Mouse (Mus musculus) CD8-positive naive resting alpha-beta T cell, adult 2 months (primary cell): ENCODE measurements around the gene Cyp4f14.
A peak's percentile ranks its signal among the peaks of the same experiment; 100 is the strongest.

Source experiments
- DNase-seq, 2 experiments: peaks; one replicate each; pipeline ENCODE4 v3.0.0; 2022; ENCODE audit warnings: low read depth in 2 of 2, low spot score in 2 of 2

Gene Cyp4f14

DNA sequence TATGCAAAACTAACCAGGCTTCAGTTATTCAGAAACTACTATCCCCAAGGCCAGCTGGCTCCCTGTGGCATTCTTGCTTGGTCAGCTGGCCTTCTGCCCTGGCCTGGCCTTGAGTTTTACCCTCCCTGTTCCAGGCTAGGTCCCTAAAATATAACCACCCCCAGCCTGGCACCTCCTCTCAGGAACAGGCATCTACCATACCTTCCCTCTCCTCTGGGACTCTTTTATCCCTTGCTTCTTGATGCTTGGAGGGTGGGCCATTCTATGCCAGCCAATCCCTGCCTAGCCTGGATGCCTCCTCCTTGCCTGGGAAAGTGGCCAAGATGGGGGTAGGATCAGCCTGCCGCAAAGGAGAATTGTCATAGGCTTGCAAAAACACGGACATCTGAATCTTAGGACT, at the start of gene Cyp4f14:
Cyp4f14 (minus strand) TSS at position 212 of the 400 bp plus-strand sequence.
- no peak for DNase-seq

DNA sequence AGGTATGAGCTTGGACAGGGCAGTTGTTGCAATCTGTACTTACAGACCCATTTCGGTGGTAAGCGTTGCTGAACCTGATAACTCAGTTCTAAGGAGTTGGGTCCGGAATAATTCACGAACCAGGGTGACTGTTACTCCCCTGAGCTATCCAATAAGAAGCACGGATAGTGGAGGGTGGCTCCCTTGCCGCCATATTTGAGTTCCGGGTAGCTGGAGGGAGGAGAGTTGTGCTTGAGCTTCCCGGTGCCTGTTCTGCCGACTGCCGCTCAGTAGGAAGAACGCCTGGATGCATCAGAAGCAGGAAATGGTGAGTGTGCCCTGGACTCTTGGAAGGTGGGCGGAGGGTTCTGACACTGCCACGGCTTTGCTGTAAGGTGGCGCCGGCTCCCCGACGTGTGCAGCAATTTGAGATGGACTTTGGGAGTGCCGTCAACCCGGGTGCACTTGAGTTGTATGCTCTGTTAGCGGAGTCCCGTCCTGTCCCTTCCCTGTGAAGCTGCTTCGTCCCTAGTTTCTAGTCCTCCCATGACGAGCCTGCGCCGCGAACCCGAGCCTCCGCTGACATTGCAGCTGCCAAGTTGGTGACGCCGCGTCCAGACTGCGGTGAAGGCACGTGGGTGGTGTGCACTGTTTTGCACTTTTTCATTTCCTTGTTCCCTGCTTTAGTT, 48.6 kb upstream of the Cyp4f14 start, which contains the start of gene Zfp472:
Zfp472 (plus strand) TSS at position 192 of the 668 bp plus-strand sequence.
- DNase-seq = peak; percentile 90 to 96

DNA sequence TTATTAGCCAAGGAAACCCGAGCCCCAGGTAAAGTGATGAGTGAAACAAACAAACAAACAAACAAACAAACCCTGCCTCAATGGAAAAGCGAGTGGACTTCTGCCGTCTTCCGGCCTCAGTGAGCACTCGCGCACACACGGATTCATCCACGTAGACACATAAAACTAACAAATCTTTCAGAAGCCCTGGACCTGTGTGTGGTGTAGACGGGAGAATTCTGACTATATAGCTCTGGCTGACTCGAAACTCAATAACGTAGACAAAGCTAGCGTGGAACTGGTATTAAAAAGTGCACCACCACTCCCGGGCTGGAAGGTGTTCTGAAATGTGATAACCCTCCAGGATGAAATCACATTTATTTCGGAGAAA, 48.1 kb upstream of the Cyp4f14 start:
- DNase-seq = no peak

DNA sequence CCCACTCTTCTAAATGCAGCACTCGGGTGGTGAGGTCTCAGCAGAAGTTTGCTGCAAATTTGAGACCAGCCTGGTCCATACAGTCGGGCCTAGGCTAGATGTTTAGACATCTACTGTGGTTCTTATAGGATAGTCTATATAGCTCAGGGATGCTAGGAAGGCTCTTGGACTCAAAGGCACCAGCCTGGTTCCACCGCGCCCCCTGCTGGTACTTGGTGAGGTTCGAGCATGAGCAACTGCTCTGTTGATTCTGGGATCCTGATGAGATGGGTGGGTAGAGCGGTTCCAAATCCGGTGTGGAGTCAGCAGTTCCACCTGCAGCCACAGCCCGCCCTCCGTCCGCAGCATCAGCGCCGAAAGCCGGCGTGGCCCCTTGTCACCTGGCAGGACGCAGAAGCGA, 34.3 kb upstream of the Cyp4f14 start:
- DNase-seq = peak; percentile 76 to 88

DNA sequence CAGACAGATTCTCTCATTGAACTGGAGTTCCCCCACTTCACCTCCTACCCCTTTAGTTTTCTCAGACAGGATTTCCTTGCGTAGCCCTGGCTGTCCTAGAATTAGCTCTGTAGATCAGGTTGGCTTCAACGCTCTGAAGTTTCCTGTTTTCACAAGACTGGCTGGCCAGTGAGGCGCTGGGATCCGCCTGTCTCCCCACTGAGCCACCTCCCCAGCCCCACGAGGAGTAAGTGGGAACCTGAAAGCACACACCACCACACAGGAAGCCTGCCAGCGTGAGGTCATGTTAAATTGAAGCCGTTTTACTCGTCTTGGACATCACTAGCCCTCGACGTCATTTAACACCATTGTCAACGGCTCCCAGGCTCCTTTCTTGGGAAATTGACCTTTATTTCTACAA, 33.9 kb upstream of the Cyp4f14 start:
- DNase-seq = no peak

DNA sequence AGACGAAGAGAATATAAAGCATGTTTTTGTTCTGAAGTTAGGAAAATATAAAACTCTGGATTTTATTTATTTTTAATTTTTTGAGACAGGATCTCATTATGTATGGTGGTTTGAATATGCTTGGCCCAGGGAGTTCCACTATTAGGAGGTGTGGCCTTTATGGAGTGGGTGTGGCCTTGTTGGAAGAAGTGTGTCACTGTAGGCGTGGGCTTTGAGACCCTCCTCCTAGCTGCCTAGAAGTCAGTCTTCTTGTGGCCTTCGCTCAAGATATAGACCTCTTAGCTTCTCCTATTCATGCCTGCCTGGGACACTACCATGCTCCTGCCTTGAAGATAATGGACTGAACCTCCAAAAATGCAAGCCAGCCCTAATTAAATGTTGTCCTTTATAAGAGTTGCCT, 33.0 kb upstream of the Cyp4f14 start:
- DNase-seq = no peak

DNA sequence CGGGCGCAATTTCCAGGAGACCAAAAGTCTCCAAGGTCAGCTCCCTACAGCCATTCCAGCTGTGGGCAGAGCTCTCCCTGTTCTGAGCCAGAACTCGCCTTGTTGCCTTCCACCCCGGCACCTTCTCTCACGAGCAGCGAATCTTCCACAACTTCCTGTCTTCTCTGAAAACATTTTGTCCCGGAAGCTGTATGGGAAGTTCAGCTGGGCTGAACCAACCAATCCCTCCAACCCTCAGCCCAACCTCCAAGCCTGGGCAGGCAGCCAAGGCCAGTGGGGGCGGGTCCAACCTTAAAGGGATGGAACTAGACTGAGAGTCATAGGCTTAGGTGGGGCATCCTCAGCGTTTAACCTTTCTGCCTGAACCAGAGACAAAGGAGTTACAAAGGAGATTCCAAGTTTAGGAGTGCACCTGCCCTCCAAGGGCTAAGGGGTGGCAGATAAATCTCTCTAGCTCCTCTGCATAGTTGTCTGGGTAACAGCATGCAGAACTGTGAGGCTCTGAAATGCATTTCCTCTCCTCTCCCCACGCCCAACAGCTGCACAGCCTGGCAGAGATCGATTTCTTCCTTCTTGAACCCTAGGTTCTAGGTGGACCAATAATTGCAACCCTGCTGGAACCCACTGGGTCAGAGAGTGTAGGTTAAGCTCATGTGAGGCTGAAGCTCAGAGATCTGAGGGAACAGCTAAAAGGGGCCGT, 30.2 kb upstream of the Cyp4f14 start, which contains the start of gene Cyp4f13:
Cyp4f13 (minus strand) TSS at position 188 of the 700 bp plus-strand sequence.
- DNase-seq = peak; percentile 94 to 98

DNA sequence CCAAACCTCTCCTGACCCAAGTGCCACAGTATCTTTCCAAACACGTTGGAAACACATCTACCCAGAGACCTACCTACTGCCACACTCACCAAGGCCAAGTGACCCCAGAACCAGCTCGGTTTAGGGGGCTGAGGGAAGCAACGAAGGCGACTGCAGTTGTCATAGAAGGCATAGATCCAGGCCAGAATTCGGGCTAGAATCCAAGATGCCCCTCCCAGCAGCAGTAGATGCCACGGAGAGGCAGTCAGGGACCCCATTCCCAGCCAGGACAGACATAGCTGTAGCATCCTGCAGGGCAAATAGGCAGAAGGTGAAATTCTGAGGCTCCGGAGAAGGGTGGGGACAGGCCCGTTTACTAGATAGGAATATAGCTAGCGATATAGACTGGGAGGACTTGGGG, 29.6 kb upstream of the Cyp4f14 start:
- no peak for DNase-seq

DNA sequence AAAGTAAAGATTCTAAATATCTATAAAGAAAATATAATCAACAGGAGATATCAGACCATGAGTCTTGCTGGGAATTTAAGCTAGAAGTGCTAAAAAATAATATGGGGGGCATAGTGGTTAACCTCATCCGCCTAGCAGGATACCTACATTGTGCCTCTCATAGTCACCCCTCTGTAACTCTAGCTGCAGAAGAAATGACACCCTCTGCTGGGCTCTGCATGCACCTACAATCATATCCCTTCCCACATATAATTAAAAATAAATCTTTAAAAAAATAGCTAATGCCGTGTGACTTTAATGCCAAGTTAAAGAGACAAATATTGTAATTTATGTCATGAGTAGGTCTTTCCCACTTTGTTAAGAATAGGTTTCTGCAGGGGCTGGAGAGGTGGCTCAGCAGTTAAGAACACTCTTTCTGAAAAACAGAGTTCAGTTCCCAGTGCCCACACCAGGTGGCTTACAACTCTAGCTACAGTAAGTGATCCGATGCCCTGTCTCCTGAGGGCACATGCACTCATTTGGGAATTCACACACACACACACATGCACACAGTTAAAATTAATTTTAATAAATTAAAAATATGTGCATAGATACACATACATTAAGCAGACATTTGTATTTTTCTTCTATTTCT, 27.4 kb upstream of the Cyp4f14 start:
- DNase-seq = peak in 1 of 2 experiments; percentile 19

DNA sequence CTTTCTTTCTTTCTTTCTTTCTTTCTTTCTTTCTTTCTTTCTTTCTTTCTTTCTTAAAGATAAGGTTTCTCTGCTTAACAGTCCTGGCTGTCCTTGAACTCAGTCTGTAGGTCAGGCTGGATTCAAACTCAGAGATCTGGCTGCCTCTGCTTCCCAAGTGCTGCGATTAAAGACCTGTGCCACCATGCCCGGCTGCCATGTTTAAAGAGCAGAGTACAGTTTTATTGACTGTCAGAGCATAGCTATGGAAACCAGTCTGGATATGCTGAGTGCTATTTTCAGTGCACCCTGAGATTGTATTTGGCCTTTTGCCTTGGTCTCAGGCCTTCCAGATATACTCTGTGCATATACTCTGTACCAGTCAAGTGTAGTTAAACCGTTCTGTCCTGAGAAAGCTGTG, 26.5 kb upstream of the Cyp4f14 start:
- DNase-seq = no peak

DNA sequence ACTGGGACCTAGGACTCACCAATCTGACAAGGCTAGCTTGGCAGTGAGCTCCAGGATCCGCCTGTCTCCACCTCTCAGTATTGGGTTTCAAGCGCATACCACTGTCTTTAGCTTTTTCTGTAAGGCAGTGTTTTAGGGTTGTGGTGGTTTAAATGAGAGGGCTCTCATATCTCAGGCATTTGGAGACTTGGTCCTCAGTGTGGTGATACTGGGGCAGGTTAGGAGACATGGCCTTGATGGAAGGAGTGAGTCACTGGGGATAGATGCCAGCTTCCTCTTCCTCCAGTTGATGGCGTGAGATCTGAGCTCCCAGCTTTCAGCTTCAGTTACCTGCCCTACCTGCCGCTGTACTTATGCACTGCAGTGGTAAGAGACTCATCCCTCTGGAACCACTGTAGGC, 22.7 kb upstream of the Cyp4f14 start:
- DNase-seq = no peak

DNA sequence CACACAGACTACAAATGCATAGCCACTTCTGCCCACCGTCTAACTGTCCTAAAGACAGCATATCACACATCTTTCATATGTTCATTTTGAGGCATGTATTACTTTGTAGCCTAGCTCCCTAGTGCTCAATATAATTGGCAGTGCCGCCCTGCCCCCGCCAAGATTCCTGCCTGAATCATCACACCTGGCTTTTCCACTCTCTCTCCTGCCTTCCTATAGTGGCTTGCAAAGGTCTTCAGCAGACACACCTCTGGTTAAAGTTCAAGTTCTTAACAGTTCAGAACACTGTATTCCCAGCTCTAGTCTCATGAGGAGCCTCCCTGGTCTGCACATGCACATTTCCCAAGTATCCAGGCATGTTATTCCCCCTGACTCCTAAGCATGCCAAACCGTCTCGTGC, 10.7 kb upstream of the Cyp4f14 start:
- no peak for DNase-seq

DNA sequence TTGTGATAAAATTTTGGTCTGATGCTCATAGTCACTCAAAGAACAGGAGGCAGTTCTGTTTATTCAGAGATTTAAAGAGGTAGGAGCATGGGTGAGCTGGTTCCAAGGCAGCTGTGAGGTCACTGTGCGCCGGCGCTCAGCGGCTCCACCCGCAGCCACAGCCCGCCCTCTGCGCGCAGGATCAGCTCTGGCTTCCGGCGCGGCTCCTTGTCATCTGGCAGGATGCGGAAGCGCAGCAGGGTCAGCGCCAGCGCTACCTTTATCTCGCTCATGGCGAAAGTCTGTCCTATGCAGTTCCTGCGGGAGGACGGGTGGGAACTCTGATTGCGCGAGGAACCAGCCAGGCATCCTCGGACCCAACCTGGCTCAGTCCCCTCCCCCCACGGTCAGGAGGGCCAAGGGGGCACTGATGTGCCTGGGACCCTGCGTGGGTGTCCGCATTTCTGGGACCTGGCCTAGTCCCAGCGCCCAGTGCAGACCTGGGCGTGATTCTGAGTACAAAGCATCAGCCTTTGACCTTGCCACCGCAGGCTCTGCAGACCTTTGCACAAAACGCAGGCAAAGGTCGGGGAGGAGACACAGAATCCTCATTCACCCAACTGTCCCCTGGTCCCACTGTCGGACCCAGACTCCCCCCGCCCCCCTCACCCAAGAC, 7.6 kb upstream of the Cyp4f14 start:
- DNase-seq = peak; percentile 55 to 63

DNA sequence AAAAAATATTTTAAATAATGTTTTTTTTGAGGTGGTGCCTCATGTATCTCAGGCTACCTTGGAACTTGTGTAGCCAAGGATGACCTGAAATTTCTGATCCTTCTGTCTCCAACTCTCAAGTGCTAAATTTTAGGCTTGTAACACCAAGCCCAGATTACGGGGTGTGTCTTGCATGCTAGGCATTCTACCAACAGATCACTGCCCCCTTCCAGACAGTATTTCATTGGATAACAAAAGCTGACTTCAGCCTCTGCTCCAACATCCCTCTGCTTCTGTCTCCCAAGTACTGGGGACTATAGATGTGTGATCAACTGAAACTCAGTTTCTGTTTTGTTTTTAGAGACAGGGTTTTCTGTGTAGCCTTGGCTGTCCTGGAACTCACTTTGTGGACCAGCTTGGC, 6.5 kb upstream of the Cyp4f14 start:
- DNase-seq = no peak

DNA sequence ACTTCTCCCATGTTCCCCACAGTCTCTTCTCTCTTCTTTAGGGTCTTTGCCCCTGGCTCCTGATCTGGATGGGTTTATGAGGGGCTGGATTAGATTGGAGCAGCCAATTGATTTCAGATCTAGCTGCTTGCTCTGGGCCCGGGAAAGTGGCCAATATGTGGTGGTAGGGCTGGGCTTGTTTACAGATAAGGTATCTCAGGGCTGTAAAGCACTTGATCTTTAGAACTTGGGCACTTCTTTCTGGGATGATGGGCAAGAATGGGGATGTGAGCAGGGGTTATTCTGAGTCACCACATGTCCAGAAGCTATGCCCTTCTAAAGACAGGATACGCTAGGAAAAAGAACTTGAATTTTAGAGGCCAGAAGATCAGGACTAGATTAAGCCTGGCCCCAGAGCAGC, 2.0 kb upstream of the Cyp4f14 start:
- DNase-seq = no peak

DNA sequence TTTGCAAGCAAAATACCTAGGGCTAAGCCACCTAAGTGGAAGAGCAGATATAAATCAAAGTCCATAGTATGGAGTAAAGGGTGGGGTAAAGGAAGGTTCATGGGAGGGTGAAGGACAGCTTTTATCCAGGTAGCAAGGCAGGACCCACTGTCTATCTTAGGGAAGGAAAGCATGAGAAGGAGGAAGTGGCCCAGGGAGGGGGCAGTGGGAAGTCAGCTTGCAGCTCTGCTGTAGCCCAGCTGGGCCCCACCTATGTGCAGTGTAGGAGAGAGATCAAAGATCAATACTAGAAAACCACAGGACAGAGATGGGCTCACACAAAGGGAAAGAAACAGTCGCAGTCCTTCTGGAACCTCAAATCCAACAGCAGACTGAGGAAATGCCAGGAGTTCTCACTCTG, 1.1 kb downstream of the Cyp4f14 start:
- DNase-seq = no peak

DNA sequence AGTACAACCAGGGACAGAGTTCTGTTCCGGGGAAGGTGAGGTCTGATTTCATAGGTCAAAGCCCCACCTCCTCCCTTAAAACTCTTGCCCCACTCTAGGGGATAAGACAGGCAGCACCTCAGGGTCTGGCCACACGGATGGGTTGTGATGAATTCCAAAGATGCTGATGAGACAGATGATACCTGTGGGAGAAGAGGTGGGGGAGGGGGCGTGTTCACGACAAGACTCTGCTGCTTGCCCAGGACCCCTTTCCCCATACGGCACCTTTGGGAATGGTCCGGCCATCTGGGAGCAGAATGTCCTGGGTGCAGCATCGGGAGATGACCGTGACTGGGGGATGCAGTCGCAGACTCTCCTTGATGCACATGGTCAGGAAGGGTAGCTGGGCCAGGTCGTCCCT, 11.0 kb downstream of the Cyp4f14 start:
- no peak for DNase-seq

DNA sequence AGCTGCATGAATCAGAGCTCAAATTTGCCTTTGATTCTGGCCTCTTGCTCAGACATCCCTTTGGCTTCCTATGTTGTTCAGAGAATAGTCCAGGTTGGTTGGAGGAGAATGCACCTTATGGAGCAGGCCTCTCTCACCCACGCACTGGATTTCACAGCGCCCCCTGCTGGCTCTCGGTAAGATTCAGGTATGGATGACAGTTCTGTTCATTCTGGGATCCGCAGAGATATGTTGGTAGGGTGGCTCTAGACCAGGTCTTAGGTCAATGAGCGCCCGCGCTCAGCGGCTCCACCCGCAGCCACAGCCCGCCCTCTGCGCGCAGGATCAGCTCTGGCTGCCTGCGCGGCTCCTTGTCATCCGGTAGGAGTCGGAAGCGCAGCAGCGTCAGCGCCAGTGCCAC, 11.9 kb downstream of the Cyp4f14 start:
- peak; percentile 41 to 55 for DNase-seq

DNA sequence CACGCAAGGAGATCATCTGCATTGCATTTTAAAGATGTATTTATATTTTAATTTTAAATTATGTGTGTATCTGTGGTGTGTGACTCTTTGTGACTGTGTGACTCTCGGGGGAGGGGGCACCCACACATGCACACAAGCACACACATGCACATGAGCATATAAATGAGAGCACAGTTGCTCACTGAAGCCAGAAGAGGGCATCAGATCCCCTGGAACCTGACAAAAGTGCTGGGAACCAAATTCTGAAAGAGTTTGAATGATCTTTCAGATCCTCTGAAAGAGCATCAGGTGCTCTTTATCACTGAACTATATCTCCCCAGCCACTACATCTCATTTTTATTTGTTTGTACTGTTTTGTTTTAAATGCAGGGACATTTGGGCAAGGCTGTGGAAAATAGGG, 12.7 kb downstream of the Cyp4f14 start:
- DNase-seq = no peak

DNA sequence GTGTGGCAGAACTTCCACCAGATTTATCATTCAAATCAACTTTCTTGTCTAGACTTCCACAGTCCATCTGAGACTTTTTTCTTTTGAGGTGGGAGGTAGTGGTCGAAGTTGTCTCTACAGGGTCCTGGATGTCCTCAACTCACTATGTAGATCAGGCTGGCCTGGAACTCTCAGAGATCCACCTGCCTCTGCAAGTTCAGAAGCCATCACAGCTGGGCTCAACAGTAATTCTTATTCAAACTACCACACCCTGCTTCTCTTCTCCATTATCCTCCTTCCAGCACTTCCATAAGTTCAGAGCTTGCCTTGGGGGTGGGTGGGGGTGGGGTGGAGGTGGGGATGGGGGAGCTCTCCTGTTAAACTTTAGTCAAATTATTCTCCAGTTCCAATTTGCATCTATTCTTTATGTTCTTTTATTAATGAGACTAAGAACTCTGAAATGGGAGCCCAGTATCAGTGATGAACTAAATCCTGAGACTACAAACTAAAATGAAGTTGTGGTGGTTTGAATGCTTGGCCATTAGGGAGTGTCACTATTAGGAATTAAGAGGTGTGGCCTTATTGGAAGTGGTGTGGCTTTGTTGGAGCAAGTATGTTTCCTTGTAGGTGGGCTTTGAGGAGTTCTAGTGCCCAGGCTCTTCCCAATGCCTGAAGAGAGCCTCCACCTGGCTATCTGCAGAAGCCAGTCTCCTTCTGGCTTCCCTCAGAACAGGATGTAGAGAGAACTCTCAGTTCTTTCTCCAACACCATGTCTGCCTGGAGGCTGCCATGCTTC, 15.2 kb downstream of the Cyp4f14 start:
- DNase-seq = no peak

DNA sequence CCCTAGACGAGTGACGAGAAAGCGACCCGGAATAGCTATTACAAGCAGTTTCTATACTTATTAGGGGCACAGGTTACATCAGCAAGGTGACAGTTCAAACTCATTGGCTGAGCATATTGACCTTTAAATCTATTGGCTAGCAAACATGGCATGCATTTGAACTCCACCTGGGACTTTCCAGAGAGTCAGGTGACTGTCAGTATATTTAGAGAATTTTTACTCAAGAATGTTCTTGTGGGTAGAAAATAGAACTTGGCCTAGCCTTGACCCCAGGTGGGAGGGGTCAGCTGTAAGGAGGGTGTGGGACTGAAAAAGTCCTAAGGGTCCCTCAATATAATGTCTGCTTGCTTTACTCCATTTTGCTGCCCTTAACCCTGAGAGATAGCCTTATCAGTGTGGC, 21.7 kb downstream of the Cyp4f14 start:
- DNase-seq = no peak
